Mouse (Mus musculus) embryonic facial prominence, embryonic 12.5 days (tissue): ENCODE measurements around the gene E330009J07Rik. TPM values are rescaled to one million over a fixed set of nuclear protein-coding genes. Genes with fewer than 3 reads are reported as not detected.
A peak's percentile ranks its signal among the peaks of the same experiment; 100 is the strongest.

Experiments
- ATAC-seq: fragments of 200-750 bp; cut with Nextera tagmentation; 2 replicates; pipeline ENCODE4 v1.8.0; 2017; ENCODE audit not compliant: insufficient number of reproducible peaks, insufficient read depth, low FRiP score, low TSS enrichment
- H3K27ac ChIP-seq: fragments of 300-500 bp; sonication (generic); 2 replicates; pipeline ENCODE4 v1.5.1; 2016; ENCODE audit warnings: mild to moderate bottlenecking
- H3K27me3 ChIP-seq: fragments of 300-500 bp; sonication (generic); 2 replicates; pipeline ENCODE4 v1.6.1; 2016; ENCODE audit warnings: mild to moderate bottlenecking, moderate library complexity
- H3K36me3 ChIP-seq: fragments of 300-500 bp; sonication (generic); 2 replicates; pipeline ENCODE4 v1.6.1; 2016; ENCODE audit warnings: mild to moderate bottlenecking
- H3K4me1 ChIP-seq: fragments of 300-500 bp; sonication (generic); 2 replicates; pipeline ENCODE4 v1.6.1; 2016
- H3K4me2 ChIP-seq: fragments of 300-500 bp; sonication (generic); replicated peaks from 2 replicates; pipeline ENCODE4 v1.6.1; 2016; ENCODE audit warnings: mild to moderate bottlenecking, moderate library complexity
- H3K4me3 ChIP-seq: fragments of 300-500 bp; sonication (generic); 2 replicates; pipeline ENCODE4 v1.5.1; 2016; ENCODE audit warnings: mild to moderate bottlenecking
- H3K9ac ChIP-seq: fragments of 300-500 bp; sonication (generic); 2 replicates; pipeline ENCODE4 v1.6.1; 2016; ENCODE audit warnings: mild to moderate bottlenecking, moderate library complexity
- H3K9me3 ChIP-seq: fragments of 300-500 bp; sonication (generic); 2 replicates; pipeline ENCODE4 v1.6.1; 2016; ENCODE audit warnings: mild to moderate bottlenecking, moderate library complexity
- WGBS: fragments of 180-500 bp; shearing (Covaris S2); methylation state at CpG from one replicate; pipeline ENCODE4 v1.1.7; 2016; 5-methylcytosine and 5-hydroxymethylcytosine counted together
- polyA plus RNA-seq: library from polyadenylated mRNA; unstranded; fragments of >200 nt; fragmentation: Nextera tagmentation; extraction: Ambion mirVana; gene quantifications from 2 replicates; pipeline ENCODE4 v1.2.1, GENCODE M21; 2016

Gene E330009J07Rik
- polyA plus RNA-seq, result 12.1 and 15.2 TPM in 2 replicates

DNA sequence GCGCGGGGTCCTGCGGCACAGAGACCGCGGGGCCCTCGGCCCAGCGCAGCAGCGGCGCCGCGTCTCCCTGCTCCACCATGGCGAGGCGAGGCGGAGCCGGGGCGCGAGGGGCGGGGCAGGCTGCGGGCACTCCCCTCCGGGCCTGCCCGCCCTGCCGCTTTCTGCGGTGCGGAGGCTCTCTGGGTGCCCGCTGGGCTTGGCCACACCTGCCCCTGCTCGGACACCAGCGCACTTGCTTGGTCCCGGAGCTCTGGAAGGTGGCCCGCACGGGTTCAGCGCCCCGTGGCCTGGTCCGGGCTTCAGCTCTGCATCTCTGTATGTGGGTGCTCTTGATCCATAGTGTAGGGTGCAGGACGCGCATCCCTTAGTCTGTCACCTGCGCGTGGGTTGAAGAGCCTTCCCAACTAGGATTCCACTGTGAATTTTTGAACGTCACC lies at the start of gene E330009J07Rik:
Gene E330009J07Rik, minus strand, starts transcription at position 89 of the 437 bp plus-strand sequence.
- peak within 1 kb of the TSS; percentile 61 for H3K4me3 ChIP-seq
- under 1% methylated on average over 33 of the region's 38 CpGs for WGBS
- H3K9me3 ChIP-seq, result no peaks in the 10 kb centered on the region
- peaks cover 13% of the 10 kb centered on the region for H3K27me3 ChIP-seq
- peak within 1 kb of the TSS; percentile 80 for H3K4me2 ChIP-seq
- no peaks in the 10 kb centered on the region for H3K36me3 ChIP-seq
- peak; percentile 90 for ATAC-seq
- H3K9ac ChIP-seq, result peak within 1 kb of the TSS; percentile 64
- peaks cover 10% of the 10 kb centered on the region for H3K4me1 ChIP-seq
- H3K27ac ChIP-seq, result peak within 1 kb of the TSS; percentile 14

DNA sequence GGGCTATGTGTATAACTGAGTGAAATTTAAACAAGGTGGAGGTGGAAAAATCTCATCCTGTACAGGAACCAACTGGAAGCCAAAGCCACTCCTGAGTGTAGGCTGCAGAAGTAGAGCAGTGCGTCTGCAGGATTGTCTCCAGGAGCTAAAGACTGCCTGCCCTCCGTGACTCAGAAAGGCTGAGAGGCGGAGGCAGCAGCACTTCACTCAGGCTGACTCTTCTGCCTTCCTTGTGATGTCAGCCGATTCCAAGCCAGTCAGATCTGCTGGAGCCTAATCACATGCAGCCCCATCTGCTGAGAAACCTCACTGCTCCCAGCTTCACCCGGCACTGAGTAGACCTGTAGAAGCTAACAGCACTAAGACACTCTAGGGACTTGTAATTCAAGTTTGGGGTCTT lies 46.4 kb upstream of the E330009J07Rik start:
- Histone ChIP-seq H3K4me1 (no peaks in the 10 kb centered on the region), H3K9me3 (no peaks in the 10 kb centered on the region), H3K9ac (no peak overlapping the region), H3K27ac (no peak overlapping the region), H3K4me3 (no peak overlapping the region), H3K27me3 (no peaks in the 10 kb centered on the region), H3K36me3 (peaks cover 46% of the 10 kb centered on the region), H3K4me2 (no peak overlapping the region)
- no peak for ATAC-seq
- WGBS, result 93% methylated on average over 5 of the region's 5 CpGs

DNA sequence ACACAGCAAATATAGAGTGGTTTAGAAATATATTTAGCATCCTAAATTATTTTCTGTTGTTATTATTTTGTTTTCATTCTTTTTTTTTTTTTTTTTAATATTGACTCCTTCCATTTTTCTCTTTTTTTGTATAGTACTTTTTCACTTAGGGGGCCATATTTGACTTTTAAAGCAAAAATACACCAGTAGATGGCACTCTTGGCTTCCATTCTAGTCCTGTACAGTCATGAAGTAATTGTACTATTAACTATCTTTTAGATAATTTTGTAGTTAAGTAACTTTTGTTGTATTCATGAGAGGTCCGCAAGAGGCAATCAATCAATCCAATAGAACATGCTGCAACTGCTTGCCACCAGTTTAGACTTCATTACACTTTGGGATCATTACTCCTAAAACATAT lies 43.8 kb upstream of the E330009J07Rik start:
- WGBS, result 93% methylated on average over 1 of the region's 1 CpGs
- ATAC-seq, result no peak
- Histone ChIP-seq H3K36me3 (peaks cover 58% of the 10 kb centered on the region), H3K4me1 (no peaks in the 10 kb centered on the region), H3K4me2 (no peak overlapping the region), H3K9ac (no peak overlapping the region), H3K9me3 (no peaks in the 10 kb centered on the region), H3K27ac (no peak overlapping the region), H3K27me3 (no peaks in the 10 kb centered on the region), H3K4me3 (no peak overlapping the region)

DNA sequence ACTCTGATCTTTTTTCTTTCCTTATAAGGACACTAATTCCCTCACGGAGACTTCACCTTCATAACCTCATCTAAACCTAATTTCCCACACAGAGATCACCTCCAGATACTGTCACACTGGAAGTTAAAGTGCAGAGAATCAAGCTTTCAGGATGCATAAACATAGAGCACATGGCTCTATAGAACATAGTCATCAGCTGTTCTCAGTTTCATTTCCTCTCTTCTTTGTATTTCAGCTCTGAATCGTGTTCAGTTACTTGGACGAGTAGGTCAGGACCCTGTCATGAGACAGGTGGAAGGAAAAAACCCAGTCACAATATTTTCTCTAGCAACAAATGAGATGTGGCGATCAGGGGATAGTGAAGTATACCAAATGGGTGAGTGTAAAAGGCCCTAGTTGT lies 40.2 kb upstream of the E330009J07Rik start:
- 91% methylated on average over 4 of the region's 4 CpGs for WGBS
- Histone ChIP-seq H3K36me3 (peaks cover 45% of the 10 kb centered on the region), H3K9me3 (no peaks in the 10 kb centered on the region), H3K4me3 (no peak overlapping the region), H3K4me2 (no peak overlapping the region), H3K9ac (no peak overlapping the region), H3K27ac (no peak overlapping the region), H3K27me3 (no peaks in the 10 kb centered on the region), H3K4me1 (peaks cover 9% of the 10 kb centered on the region; the same call in 1 of the 2 replicates)
- ATAC-seq, result no peak

DNA sequence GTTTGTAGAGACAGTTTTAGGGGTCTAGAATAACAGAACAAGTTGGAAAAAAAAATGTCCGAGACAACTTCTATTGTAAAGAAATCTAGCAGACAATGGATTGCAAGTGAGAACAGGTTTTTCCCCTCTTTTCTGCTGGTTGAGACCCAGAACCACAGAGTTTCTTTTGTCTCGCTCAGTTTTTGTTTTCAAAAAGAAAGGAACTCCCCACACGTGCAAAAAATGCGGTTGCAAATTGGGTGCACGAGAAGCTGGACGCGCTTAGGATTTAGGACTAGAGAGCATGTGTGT lies 35.7 kb upstream of the E330009J07Rik start:
- peak overlapping the region; percentile 97 for H3K27ac ChIP-seq
- peaks cover 30% of the 10 kb centered on the region for H3K36me3 ChIP-seq
- H3K4me1 ChIP-seq, result peaks cover 9% of the 10 kb centered on the region; the same call in 1 of the 2 replicates
- H3K9me3 ChIP-seq, result no peaks in the 10 kb centered on the region
- H3K27me3 ChIP-seq, result no peaks in the 10 kb centered on the region
- peak overlapping the region; percentile 85 for H3K9ac ChIP-seq
- under 1% methylated on average over 7 of the region's 7 CpGs for WGBS
- H3K4me2 ChIP-seq, result peak overlapping the region; percentile 65
- ATAC-seq, result no peak
- H3K4me3 ChIP-seq, result peak overlapping the region; percentile 74

DNA sequence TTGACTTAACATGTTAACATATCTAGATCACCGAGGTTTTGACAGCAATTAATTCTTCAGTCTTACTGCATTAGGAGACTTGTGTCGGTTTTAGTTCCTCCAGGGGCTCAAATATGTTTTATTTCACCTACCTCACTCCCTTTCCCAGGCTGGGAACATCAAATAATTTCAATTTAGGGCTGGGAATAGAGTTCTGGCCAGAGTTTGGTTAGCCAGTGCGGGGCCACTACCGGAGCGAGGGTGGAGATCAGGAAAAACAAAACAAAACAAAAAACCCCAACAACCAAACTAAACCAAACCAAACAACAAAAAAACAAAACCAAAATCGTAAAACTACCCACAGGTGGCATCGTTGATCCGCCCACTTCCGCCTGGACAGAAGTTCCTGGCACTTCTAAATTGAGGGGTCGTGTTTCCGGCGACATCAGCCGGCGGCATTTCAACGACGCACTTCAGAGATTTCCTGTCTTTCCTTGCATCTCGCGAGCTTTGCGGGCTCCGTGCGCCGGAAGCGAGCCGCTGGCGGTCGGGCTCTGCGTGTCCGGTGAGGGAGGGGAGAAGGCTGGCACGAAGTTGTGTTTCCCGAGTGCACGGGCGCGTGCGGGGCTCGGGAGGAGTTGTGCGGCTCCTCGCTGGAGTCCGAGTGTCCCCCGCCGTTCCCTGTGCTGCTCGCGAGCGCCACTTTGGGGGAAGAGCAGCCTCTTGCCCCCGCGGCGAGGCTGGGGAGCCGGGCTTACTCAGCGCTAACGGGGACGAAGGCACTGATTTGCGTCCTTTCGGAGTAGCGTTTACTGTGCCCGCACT lies 35.2 kb upstream of the E330009J07Rik start, which contains the start of gene Ssbp1:
Gene Ssbp1, plus strand, starts transcription at position 437 of the 804 bp plus-strand sequence.
- Histone ChIP-seq H3K27ac (peak within 1 kb of the TSS; percentile 97), H3K4me2 (peak within 1 kb of the TSS; percentile 65), H3K9ac (peak within 1 kb of the TSS; percentile 85), H3K4me1 (peaks cover 9% of the 10 kb centered on the region; the same call in 1 of the 2 replicates), H3K9me3 (no peaks in the 10 kb centered on the region), H3K4me3 (peak within 1 kb of the TSS; percentile 74), H3K27me3 (no peaks in the 10 kb centered on the region), H3K36me3 (peaks cover 27% of the 10 kb centered on the region)
- under 1% methylated on average over 54 of the region's 54 CpGs for WGBS
- ATAC-seq, result peak; percentile 89

DNA sequence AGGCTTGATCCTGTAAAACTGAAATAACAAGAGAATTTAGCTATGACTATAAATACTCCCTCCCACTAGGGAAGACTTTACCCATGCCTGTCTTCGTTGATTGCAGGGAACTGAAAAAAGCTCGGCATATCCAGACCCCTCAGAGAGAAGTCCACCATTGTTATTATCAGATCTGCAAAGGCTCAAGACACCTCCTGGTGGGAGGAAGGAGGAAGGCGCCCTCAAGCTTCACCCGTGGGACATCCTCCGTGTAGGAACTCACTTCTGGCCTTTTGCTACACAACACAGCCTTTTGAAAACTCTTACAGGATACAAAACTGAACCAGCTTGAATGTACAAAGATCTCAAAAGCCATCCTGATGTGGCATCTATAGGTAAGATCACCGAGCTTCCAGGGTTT lies 29.8 kb upstream of the E330009J07Rik start:
- Histone ChIP-seq H3K4me2 (no peak overlapping the region), H3K36me3 (no peaks in the 10 kb centered on the region), H3K4me1 (no peaks in the 10 kb centered on the region), H3K27ac (no peak overlapping the region), H3K27me3 (no peaks in the 10 kb centered on the region), H3K9ac (no peak overlapping the region), H3K4me3 (no peak overlapping the region), H3K9me3 (no peaks in the 10 kb centered on the region)
- no peak for ATAC-seq
- WGBS, result 49% methylated on average over 6 of the region's 6 CpGs

DNA sequence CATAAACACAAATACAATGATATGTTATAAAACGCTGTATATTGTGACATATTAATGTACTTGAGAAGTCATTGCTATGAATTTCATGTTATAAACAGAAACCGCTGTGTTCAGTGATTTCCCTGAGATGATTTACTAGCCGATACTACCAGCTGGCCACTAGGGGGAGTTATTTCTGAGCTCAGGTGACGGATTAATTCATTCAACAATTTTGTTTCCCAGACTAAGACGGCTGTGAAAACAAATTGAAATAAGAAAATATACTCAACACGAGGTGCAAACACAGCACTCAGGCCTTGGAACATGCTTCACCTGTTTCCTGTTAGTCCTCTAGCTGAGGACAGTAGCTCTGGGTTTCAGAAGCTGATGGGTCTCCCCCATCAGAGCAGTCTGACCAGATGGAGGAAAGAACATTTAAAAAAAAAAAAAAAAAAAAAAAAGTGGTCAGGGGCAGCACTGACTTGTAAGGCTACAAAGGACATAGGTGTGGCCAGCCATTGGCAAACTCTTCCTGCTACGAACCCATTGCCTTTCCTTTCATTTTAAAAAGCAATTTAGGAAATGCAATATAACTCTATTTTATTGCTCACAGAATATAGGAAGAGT lies 18.6 kb upstream of the E330009J07Rik start:
- H3K27me3 ChIP-seq, result no peaks in the 10 kb centered on the region
- WGBS, result 23% methylated on average over 7 of the region's 7 CpGs
- H3K4me3 ChIP-seq, result no peak overlapping the region
- H3K36me3 ChIP-seq, result no peaks in the 10 kb centered on the region
- no peak overlapping the region for H3K4me2 ChIP-seq
- H3K4me1 ChIP-seq, result no peaks in the 10 kb centered on the region
- H3K9me3 ChIP-seq, result no peaks in the 10 kb centered on the region
- no peak overlapping the region for H3K9ac ChIP-seq
- ATAC-seq, result no peak
- no peak overlapping the region for H3K27ac ChIP-seq

DNA sequence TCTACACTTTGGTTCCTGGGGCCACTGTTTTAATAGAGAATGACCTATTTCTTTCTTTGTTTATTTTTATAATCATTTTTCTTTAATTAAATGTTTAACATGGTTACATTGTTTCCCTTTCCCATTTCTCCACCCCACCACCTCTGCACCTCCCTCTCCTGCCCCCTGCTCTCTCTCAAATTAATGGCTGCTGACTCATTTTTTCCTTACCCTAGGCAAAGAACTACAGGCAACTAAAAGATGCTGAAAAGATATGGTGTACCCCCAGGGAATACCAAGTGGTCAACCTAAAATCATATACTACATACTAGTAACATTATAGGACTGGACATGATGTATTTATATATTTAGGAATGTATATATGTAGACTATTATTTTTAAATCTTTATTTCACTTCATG lies 12.7 kb upstream of the E330009J07Rik start:
- Histone ChIP-seq H3K27ac (no peak overlapping the region), H3K4me1 (no peaks in the 10 kb centered on the region)
- ATAC-seq, result no peak

DNA sequence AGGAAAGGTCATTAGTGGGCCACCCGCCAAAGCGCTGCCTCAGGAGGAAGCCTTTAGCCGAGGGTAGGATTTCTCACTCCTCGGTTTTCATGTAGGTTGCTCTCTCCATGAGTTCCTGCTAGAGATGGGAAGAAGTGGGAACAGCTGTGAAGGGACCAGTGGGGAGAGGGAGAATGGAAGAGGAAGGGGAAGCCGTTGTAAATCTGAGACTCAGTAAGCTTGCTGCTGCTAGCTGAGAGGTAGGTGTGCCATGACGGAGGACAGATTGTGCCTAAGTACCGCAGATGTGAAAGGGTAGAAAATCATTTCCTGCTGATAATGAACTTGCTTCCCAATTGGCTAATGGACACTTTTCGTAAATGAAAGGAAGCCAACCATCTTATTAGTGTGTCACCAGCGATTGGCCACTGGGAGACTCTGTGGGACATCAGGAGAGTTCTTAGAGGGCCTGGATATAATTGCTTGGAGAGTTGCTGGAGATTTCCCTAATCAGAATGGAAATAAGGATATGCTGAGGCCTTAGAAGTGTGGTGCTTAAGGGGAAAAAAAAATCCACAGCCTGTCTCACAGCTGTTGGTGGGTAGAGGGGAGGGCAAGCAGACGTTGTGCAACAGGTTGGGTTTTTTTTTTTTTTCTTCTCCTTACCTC lies 7.5 kb upstream of the E330009J07Rik start:
- Histone ChIP-seq H3K27ac (no peak overlapping the region), H3K9me3 (no peaks in the 10 kb centered on the region), H3K4me3 (no peak overlapping the region), H3K9ac (no peak overlapping the region), H3K27me3 (peaks cover 10% of the 10 kb centered on the region), H3K4me1 (no peaks in the 10 kb centered on the region), H3K36me3 (no peaks in the 10 kb centered on the region), H3K4me2 (no peak overlapping the region)
- WGBS, result 34% methylated on average over 10 of the region's 10 CpGs
- ATAC-seq, result no peak

More for the DNA sequence above, 12.7 kb upstream of the E330009J07Rik start:
- no peak overlapping the region for H3K9ac ChIP-seq
- no peak overlapping the region for H3K4me2 ChIP-seq
- H3K36me3 ChIP-seq, result no peaks in the 10 kb centered on the region
- H3K4me3 ChIP-seq, result no peak overlapping the region
- no peaks in the 10 kb centered on the region for H3K9me3 ChIP-seq
- no peaks in the 10 kb centered on the region for H3K27me3 ChIP-seq

DNA sequence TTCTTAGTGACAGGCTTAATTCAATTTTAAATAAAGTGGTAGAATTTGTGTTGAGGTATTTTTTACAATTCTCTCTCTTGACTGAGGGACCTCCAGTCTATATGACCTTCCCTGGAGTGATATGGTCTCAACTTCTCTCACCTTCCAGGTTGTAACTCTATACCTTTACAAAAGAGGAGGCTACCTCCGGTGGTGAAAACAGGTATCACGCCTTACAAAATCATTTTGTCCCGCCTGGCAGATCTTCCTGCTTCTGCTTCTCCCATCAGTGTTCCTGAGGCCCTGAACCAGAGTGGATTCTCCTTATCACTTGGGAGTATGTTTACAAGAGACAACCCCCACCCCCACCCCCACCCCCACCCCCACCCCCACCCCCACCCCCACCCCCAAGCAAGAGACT lies 5.8 kb upstream of the E330009J07Rik start:
- Histone ChIP-seq H3K36me3 (no peaks in the 10 kb centered on the region), H3K9me3 (no peaks in the 10 kb centered on the region), H3K4me3 (no peak overlapping the region), H3K9ac (no peak overlapping the region), H3K4me1 (no peaks in the 10 kb centered on the region), H3K27ac (no peak overlapping the region), H3K27me3 (peaks cover 17% of the 10 kb centered on the region), H3K4me2 (no peak overlapping the region)
- 35% methylated on average over 3 of the region's 3 CpGs for WGBS
- no peak for ATAC-seq

DNA sequence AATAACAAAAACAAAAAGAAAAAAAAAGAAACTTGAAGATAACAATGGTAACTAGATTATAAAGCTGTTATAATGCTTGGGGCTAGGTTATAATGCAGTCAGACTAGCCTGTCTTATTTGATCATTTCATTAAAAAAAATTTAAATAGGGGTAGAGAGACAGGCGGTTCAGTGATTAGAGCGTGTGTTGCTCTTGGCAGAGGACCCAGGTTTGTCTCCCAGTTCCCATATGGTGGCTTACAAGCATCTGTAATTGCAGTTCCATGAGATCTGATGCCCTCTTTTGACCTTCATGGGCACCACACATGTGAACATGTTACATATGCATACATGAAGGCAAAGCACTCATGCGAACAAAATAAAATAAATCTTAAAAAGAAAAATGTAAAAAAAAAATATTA lies 5.3 kb upstream of the E330009J07Rik start:
- no peak overlapping the region for H3K4me3 ChIP-seq
- no peak overlapping the region for H3K9ac ChIP-seq
- no peak for ATAC-seq
- H3K4me1 ChIP-seq, result no peaks in the 10 kb centered on the region
- no peak overlapping the region for H3K27ac ChIP-seq
- no peaks in the 10 kb centered on the region for H3K9me3 ChIP-seq
- no peaks in the 10 kb centered on the region for H3K36me3 ChIP-seq
- H3K27me3 ChIP-seq, result peaks cover 17% of the 10 kb centered on the region
- 73% methylated on average over 3 of the region's 3 CpGs for WGBS
- no peak overlapping the region for H3K4me2 ChIP-seq
